Mouse (Mus musculus): Measurements from ENCODE around the gene Tmem91. TPM values are rescaled to one million over a fixed set of nuclear protein-coding genes. Genes with fewer than 3 reads are reported as not detected.
A peak's percentile ranks its signal among the peaks of the same experiment; 100 is the strongest.

Gene Tmem91
- total RNA-seq, 1 experiment from 2014 or later, result 0.78 TPM

GRCm38 (mm10) chr7:25670096-25670495, 4.9 kb downstream of the Tmem91 start:
- no peak for DNase-seq

DNA sequence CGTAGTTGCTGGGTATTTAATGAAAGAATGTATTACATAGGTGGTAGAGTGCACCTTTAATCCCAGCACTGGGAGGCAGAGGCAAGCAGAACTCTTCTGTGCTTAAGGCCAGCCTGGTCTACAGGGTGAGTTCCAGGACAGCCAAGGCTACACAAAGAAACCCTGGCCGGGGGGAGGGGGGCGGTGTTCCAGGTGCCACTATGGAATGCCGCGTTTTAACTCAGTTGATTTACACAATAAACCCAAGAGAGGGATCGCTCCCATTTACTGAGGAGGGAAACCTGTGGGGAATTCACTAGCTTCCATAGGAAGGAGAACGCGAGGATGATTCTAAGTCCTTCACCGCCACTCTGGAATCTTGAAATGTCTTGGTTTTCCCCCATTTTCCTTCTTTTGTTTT, 5.3 kb downstream of the Tmem91 start:
- DNase-seq, result no peak

DNA sequence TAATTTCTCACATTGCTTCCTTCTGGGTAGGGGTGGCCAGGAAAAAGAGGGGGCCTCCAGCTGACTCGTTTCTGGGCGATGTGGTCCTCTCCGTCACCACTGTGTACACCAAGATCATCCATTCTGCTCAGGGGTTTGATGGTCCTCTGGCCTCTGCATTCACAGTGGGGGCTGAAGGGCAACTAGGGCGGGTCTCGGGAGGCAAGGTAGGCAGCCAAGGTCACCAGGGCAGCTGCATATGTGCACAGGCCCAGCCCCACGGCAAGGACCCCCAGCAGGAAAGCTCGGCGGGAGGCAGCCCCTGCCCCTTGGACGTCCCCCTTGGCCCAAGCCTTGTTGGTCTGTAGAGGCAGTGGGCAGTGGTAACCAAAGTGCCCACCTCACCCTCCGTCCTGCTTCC, 5.8 kb downstream of the Tmem91 start:
- no peak for DNase-seq

GRCm38 (mm10) chr7:25666381-25666780, 8.6 kb downstream of the Tmem91 start:
- DNase-seq, result no peak

DNA sequence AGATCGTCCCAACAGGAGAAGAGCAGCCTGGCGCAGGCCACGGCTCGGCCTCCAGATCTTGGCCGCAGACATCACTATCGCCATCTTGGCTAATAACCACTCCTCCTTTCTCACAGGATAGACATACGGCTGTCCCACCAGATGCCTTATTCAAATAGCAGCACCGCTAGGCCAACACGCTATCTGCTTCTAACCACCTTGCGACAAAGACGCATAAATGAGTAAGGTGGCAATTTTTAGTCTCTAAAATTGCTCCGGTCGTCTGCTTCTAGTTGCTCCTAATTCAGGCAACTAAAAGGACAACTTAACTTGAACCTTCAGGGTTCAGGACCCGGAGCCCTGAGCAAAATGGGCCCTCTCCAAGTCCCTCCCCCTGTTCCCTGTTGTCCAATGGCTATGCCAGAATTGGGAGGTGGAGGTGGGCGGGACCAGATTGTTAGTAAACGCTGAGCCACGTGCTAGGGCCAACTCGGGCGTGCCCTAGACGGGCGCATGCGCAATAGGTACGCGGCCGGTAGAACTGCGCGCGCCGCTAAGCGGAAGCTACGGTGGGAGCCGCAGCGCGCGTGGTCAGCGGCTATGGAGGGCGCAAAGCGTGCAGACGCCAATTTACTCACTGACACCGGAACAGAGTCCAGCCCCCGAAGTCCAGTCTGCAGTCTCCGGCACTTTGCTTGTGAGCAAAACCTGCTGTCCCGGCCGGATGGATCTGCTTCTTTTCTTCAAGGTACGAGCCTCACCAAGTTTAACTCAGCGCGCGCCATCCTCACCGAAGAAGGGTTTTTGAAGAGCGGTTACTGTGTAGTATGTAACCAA, 16.1 kb downstream of the Tmem91 start, which contains the start of the genes Bckdha and Exosc5:
Bckdha (minus strand) TSS at position 325 of the 816 bp plus-strand sequence.
Exosc5 (plus strand) TSS at position 508 of the 816 bp plus-strand sequence.
- DNase-seq, result peak; percentile 99

DNA sequence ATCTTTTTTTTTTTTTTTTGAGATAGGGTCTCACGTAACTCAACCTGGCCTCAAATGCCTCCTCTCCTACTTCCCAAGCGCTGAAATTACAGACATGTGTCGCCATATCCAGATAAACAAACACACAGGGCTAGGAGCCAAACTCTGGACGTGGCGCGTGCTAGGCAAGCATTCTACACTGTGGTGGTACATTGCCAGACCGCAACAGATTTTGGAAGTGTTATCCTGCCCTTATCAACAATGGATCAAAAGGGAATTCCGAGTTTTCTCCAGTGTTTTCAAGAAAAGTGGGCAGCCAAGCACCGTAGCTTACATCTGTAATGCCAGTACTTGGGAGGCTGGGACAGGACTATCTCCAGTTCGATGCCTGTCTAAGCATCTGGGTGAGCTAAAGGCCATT, 17.2 kb downstream of the Tmem91 start:
- DNase-seq, result peak; percentile 45

DNA sequence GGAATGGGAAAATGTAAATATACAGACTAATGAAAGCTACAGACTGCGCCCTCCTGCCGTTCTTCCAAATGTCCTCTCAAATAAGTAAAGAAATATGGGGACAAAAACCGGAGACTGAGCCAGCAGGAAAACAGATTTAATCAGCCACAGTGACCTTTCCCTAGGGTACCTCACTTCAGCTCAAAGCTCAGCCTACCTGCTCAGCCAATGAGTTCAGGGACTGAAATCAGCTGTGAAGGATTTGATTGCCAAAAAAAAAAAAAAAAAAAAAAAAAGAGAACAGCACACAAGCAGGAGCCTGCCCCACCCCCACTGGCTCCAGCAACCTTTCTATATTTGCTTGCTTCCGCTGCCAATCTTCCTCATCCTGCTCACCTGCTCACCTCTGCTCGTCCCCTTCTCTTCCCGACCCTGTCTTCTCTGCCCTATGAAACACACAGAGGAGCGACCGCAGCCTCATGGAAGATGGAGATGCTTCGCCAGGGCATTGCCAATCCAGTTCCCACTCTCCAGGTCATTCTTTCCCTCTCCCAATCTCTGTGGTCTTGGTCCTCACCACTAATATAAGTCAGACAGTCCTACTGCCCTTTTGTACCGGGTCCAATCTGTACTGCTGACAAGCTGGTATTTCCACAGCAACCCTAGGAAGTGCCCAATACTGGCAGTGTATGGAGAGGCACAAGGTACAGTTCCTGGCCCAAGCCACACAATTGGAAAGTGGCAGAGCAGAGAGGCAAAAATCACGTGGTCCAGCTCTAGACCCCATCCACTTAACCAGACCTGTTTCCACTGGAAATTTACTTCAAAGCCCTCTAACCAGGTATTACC, 19.2 kb downstream of the Tmem91 start:
- DNase-seq, result peak; percentile 39

DNA sequence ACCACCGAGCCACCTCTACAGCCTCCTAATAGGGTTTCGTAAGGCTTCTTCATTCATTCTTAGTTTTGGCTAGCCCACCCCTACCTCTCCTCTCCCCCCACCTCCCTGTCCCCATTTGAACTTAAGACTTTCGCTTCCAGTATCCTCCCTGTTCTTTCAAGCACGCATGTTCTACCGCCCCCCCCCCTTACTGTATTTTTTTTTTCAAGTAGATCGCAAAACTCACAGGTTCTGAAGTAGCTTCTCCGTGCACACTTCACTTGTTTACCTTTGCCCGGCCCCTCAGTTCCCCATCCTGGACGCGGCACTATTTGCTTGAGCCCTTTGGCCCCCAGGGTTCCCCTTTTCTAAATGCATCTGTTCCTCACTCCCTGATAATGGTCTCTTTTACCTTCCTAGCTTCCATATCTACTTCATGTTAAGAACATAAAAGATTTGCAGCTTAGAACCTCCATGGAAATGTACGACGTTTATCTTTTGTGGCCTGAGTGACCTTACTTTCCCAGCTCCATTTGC, 22.7 kb downstream of the Tmem91 start:
- no peak for DNase-seq

DNA sequence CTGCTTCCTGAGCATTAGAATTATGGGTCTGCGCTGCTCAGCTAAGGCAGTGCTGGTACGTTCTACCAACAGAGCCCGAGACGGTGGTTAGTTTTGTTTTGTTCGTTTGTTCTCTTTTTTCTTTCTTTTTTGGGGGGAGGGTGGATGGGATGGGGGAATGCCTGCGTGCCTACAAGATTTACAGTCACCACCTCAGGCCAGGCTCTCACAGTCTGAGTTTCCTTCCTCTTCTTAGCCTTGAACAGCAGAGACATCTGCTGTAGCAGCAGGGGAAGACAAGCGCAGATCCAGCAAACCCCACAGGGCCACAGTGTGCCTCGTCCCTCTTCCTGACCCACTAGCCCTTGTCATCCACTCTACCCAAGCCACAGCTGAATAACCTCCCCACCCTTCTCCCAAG, 23.7 kb downstream of the Tmem91 start:
- no peak for DNase-seq

- DNase-seq, result no peak
Measured at GRCm38 (mm10) chr7:25649839-25650238, 25.1 kb downstream of the Tmem91 start.

DNA sequence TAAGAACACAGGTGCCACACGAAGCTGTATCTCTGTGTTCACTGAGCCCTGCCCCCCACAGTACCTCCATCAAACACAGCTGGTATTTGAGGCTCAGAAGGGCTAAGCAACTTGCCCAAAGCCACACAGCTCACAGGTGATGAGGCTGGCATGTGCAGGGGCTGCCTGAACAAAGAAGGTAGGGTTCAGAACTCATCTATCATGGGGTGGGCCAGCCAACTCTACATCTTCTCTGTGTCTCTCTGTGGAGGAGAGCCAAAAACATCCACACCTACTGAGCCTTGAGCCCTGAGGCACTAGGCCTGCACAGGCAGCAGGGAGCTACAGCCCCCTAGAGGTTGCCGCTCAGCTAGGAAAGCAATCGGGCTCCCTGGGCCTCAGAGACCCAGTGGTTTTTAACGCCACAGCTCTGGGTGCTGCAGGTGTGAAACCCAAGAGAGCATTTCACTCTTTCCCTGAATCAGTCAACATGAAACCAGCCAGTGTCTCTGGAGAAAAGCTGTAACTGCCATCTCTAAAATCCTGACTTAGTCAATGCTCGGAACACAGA, 27.3 kb downstream of the Tmem91 start:
- DNase-seq, result no peak

DNA sequence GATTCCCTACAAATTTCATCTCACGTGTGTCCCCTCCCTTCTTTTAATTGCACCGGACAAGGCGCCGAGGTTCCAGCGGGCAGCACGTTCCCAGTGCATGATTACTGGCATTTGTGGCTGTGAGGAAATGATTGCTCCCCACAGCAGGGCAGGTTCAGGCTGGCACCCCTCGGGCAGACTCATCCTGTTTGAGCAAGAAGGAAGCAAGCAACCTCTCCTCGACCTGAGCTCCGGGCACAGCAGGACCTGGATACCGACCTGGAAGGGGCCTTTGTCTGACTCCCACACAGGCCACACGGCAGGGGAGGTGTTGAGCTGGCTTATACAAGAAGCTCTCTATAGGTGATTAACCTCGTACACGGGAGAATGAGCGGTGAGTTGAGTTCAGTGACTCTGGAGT, 29.9 kb downstream of the Tmem91 start:
- no peak for DNase-seq

DNA sequence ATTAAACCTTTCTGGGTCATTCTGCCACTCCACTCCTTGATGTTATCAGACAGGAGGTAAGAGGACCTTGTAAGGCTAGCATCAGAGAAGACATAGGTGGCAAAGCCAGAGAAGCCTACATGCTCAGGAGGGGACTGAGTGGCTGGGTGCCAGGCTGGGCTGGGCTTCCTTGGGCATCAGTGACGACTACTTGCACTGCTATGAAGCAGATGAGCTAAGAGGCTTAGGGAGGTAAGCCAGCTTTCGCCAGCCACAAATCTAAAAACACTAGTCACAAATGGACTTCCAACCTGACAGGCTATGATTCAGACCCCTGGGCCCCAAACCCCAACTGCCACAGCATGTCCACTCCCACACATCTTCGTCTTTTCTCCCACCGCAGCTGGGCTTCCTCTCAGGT, 30.3 kb downstream of the Tmem91 start:
- DNase-seq, result no peak

- DNase-seq, result no peak
Measured at GRCm38 (mm10) chr7:25644136-25644535, 30.8 kb downstream of the Tmem91 start.

DNA sequence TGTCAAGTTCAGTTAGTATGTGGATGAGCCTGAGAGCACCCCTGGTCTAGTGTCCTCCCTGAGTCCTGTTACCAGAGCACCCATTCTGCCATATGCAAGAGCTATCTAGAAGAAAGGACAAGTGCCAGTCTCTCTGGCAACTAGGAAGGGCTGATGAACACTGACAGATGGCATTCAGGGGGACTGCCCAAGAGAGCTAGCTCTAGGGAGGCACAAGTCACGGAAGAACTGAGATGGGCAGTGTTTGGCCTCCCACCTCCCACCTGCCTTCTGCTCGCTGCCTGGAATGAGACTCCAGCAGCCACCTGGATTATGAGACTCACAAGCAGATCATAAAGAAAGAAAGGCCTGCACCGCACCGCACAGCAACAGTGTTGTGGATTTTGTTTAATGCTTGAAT, 35.2 kb downstream of the Tmem91 start:
- no peak for DNase-seq

GRCm38 (mm10) chr7:25637099-25637498, 37.9 kb downstream of the Tmem91 start:
- no peak for DNase-seq

GRCm38 (mm10) chr7:25636373-25636772, 38.6 kb downstream of the Tmem91 start:
- peak; percentile 29 for DNase-seq

DNA sequence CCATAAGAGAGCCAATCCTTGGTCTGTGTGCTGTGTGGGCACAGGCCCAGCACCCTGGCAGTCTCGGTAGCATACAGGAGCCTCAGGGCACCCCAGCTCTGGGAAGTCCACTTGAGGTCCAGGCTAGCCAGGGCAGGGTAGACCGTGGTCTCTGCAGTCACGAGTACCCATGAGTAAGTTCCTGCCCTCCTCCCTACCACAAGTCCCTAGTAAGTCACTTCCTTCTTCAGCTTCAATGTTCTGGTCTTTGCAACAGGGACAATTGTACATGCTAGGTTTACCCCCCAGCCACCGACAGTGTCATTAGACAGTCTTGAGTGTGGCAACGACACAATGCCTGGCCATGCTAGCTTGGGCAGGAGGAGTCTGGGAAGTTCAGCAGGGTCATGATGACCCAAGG, 42.3 kb downstream of the Tmem91 start:
- no peak for DNase-seq

DNA sequence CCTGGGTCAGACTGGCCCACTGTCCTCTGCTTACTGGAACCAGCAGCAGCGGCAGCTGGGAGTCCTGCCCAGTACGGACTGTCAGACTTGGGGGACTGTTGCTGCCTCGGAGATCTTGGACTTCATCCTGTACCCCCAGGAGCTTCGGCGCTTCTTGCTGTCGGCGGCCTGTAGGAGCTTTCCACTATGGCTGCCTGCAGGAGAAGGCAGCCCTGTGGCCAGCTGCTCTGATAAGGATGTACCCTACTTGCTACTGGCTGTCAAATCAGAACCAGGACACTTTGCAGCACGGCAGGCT, 46.7 kb downstream of the Tmem91 start:
- DNase-seq, result no peak

DNA sequence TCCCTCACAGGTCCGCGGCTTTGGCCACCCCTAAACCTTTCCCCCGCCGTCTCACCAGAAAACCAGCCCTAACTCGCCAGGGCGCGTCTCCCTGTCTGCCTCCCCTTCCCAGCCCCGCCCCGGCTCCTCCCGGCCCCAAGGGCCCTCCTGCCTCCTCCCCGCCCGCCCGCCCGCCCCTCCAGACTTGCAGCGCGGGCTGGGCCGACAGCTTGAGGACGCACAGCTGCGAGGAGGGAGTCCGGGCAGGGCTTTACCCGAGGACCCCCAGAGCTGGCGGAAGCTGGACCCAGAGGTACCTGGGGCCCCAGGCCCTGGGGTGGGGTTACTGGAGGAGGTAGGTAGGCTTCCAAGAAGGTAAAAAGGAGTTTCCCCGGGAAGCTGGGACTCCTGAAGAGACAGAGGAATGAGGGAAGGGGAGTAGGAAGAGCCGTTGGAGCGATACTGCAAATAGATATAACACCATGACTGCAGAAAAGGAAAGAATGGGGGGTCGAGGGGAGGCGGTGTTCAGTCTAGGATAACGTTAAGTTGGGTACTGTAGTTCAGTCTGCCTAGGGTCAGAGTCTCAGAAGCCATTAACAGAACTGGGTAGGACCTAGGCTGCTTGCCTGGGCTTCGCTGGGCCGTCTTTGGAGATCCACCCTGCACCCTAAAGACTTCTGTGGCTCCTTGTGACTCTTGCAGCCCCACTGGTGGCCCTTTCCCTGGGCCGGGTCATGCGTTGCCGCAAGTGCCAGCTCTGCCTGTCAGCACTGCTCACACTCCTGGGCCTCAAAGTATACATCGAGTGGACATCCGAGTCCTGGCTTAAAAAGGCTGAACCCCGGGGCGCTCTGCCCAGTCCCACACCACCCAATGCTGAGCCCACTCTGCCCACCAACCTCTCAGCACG, 47.3 kb downstream of the Tmem91 start:
- peak; percentile 87 for DNase-seq

DNA sequence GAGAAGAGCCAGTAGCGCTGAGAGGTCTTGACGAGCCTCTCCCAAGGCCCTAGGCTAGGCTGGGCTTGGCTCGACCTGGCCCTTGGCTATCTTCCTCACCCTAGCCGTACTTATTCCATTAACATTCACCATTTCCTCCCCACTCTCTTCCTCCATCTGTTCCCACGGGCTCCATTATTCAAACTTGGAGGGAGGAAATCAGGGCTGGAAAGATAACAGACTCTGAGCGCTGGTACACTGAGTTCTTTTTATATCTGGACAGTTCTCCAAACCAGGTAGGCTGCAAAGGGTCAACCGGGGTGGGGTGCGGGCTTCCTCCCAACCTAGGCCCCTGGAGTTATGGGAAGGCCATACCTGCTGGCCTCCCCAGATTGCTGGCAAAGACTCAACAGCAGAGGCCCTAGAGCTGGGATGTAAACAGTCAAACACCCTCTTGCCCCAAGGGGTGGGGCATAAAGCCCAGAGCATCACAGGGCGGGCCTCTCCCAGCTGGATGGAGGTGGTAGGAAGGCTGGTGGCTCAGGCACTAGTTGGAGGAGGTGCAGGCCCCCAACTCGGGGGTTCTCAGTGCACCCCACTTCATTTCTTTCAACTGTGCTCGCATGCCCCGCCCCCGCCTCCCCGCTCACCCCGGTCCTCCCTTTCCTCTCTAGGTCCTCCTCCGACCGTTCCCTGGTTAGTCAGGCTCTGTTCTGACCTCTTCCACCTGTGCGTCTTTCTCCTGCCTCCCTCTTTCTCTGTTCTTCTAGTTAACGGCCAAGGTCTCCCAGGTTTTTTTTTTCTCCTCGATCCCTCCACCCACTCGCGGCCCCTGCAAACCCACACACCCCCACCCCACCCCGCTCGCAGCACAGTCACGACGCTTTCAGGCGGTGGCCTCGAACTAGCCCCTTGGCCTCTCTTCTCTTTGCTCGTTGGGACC, 48.2 kb downstream of the Tmem91 start, which contains the start of gene B3gnt8:
B3gnt8 (plus strand) TSS at position 146 of the 922 bp plus-strand sequence.
- peak; percentile 63 for DNase-seq
